Mouse (Mus musculus) CH12.LX (cell line): ENCODE measurements around the gene Rpl5. TPM values are rescaled to one million over a fixed set of nuclear protein-coding genes. Genes with fewer than 3 reads are reported as not detected.

Source experiments
- DNase-seq: peaks from one replicate; pipeline ENCODE4 v3.0.0-alpha.2; 2013; ENCODE audit errors: extremely low read depth
- H3K27ac ChIP-seq: 2 replicates; pipeline ENCODE4 v1.5.1; 2012; ENCODE audit warnings: low read depth, mild to moderate bottlenecking, control low read depth, moderate library complexity; ENCODE audit not compliant: insufficient read depth
- H3K27me3 ChIP-seq: replicated peaks from 2 replicates; pipeline ENCODE3; 2012; ENCODE audit warnings: inconsistent platforms
- H3K36me3 ChIP-seq, 2 experiments: replicated peaks in 1 of 2; 2 replicates each; pipeline versions ENCODE3 to v1.6.1; 2012; ENCODE audit warnings: inconsistent platforms in 1 of 2, low read length in 1 of 2, mild to moderate bottlenecking in 1 of 2, mixed read lengths in 1 of 2, moderate library complexity in 1 of 2; ENCODE audit not compliant: control insufficient read depth in 1 of 2, insufficient read depth in 1 of 2
- H3K4me1 ChIP-seq, 2 experiments: 2 replicates each; pipeline ENCODE4 v1.6.1; 2012; ENCODE audit warnings: inconsistent platforms in 1 of 2, moderate library complexity in 1 of 2; ENCODE audit not compliant: insufficient read depth in 2 of 2, control insufficient read depth in 1 of 2
- H3K4me2 ChIP-seq: 2 replicates; pipeline ENCODE4 v1.6.1; 2012; ENCODE audit warnings: low read depth, mild to moderate bottlenecking, control low read depth; ENCODE audit not compliant: poor library complexity, insufficient read depth, severe bottlenecking
- H3K4me3 ChIP-seq, 3 experiments: fragments of 150-350 bp in 1 of 3; sonication (generic) in 1 of 3; replicated peaks in 1 of 3; 2 replicates each; pipeline versions ENCODE3 to v1.5.1; 2011 to 2012; ENCODE audit warnings: low read depth in 2 of 3, low read length in 2 of 3, mild to moderate bottlenecking in 2 of 3, moderate library complexity in 2 of 3, control low read depth in 1 of 3, improper control_type of control experiment in 1 of 3, inconsistent platforms in 1 of 3, mixed read lengths in 1 of 3; ENCODE audit not compliant: poor library complexity in 1 of 3
- H3K79me2 ChIP-seq: replicated peaks from 2 replicates; pipeline ENCODE4 v1.6.1; 2012; ENCODE audit warnings: mild to moderate bottlenecking, moderate library complexity; ENCODE audit not compliant: control insufficient read depth, poor library complexity, insufficient read depth, severe bottlenecking; ENCODE audit errors: extremely low read depth
- H3K9ac ChIP-seq: 2 replicates; pipeline ENCODE4 v1.6.1; 2012; ENCODE audit warnings: low read depth, mild to moderate bottlenecking, control low read depth, moderate library complexity; ENCODE audit not compliant: insufficient read depth
- H3K9me3 ChIP-seq: replicated peaks from 2 replicates; pipeline ENCODE3; 2012; ENCODE audit warnings: low read length, inconsistent platforms, mixed read lengths
- BHLHE40 ChIP-seq: IDR thresholded peaks from 2 replicates; pipeline ENCODE4 v1.6.1; 2011; ENCODE audit warnings: mild to moderate bottlenecking, low read depth, low read length, improper control_type of control experiment
- CHD2 ChIP-seq: IDR thresholded peaks from 2 replicates; pipeline ENCODE4 v1.6.1; 2011; ENCODE audit warnings: low read length, improper control_type of control experiment
- E2F4 ChIP-seq: IDR thresholded peaks from 2 replicates; pipeline ENCODE4 v1.6.1; 2011; ENCODE audit warnings: low read depth, low read length, improper control_type of control experiment; ENCODE audit not compliant: insufficient replicate concordance
- EP300 ChIP-seq: IDR thresholded peaks from 2 replicates; pipeline ENCODE4 v1.6.1; 2011; ENCODE audit warnings: low read length, improper control_type of control experiment
- IRF4 ChIP-seq: IDR thresholded peaks from 2 replicates; pipeline ENCODE4 v1.6.1; 2014; ENCODE audit warnings: low read depth, mild to moderate bottlenecking, inconsistent platforms, low read length, improper control_type of control experiment
- JUND ChIP-seq: conservative IDR thresholded peaks from 2 replicates; pipeline ENCODE4 v1.6.1; 2011; ENCODE audit warnings: low read depth, low read length, improper control_type of control experiment
- MAX ChIP-seq: IDR thresholded peaks from 2 replicates; pipeline ENCODE4 v1.6.1; 2011; ENCODE audit warnings: low read length, improper control_type of control experiment
- MAZ ChIP-seq: IDR thresholded peaks from 2 replicates; pipeline ENCODE4 v1.6.1; 2012; ENCODE audit warnings: low read depth, mild to moderate bottlenecking, inconsistent platforms, low read length, improper control_type of control experiment, moderate library complexity
- MEF2A ChIP-seq: IDR thresholded peaks from 2 replicates; pipeline ENCODE4 v1.6.1; 2014; ENCODE audit warnings: low read depth, mild to moderate bottlenecking, inconsistent platforms, low read length, improper control_type of control experiment, borderline replicate concordance
- MXI1 ChIP-seq: IDR thresholded peaks from 2 replicates; pipeline ENCODE4 v1.6.1; 2011; ENCODE audit warnings: mild to moderate bottlenecking, low read depth, low read length, improper control_type of control experiment
- MYC ChIP-seq: IDR thresholded peaks from 2 replicates; pipeline ENCODE4 v1.6.1; 2011; ENCODE audit warnings: low read depth, mild to moderate bottlenecking, improper control_type of control experiment, low read length
- NELFE ChIP-seq: IDR thresholded peaks from 2 replicates; pipeline ENCODE4 v1.6.1; 2011; ENCODE audit warnings: low read depth, low read length, improper control_type of control experiment
- PAX5 ChIP-seq: IDR thresholded peaks from 2 replicates; pipeline ENCODE4 v1.6.1; 2012; ENCODE audit warnings: low read length, inconsistent platforms, mixed read lengths
- POLR2A ChIP-seq: IDR thresholded peaks from 2 replicates; pipeline ENCODE4 v1.6.1; 2011; ENCODE audit warnings: low read depth, mild to moderate bottlenecking, improper control_type of control experiment, low read length
- POLR2AphosphoS2 ChIP-seq: IDR thresholded peaks from 2 replicates; pipeline ENCODE4 v1.6.1; 2011; ENCODE audit warnings: low read depth, low read length, improper control_type of control experiment
- RCOR1 ChIP-seq: conservative IDR thresholded peaks from 2 replicates; pipeline ENCODE4 v1.6.1; 2012; ENCODE audit warnings: low read depth, mild to moderate bottlenecking, inconsistent platforms, low read length, improper control_type of control experiment
- SIN3A ChIP-seq: IDR thresholded peaks from 2 replicates; pipeline ENCODE4 v1.6.1; 2012; ENCODE audit warnings: low read length, improper control_type of control experiment, inconsistent platforms
- SMC3 ChIP-seq: IDR thresholded peaks from 2 replicates; pipeline ENCODE4 v1.6.1; 2011; ENCODE audit warnings: low read depth, low read length, improper control_type of control experiment
- TCF12 ChIP-seq: IDR thresholded peaks from 2 replicates; pipeline ENCODE4 v1.6.1; 2014; ENCODE audit warnings: low read depth, mild to moderate bottlenecking, inconsistent platforms, low read length, improper control_type of control experiment
- UBTF ChIP-seq: IDR thresholded peaks from 2 replicates; pipeline ENCODE4 v1.6.1; 2012; ENCODE audit warnings: low read depth, mild to moderate bottlenecking, inconsistent platforms, low read length, improper control_type of control experiment, moderate library complexity
- ZC3H11A ChIP-seq: IDR thresholded peaks from 2 replicates; pipeline ENCODE4 v1.6.1; 2012; ENCODE audit warnings: low read depth, mild to moderate bottlenecking, inconsistent platforms, low read length, improper control_type of control experiment
- ZKSCAN1 ChIP-seq: IDR thresholded peaks from 2 replicates; pipeline ENCODE4 v1.6.1; 2012; ENCODE audit warnings: low read depth, inconsistent platforms, low read length, improper control_type of control experiment, borderline replicate concordance
- ZMIZ1 ChIP-seq: IDR thresholded peaks from 2 replicates; pipeline ENCODE4 v1.6.1; 2012; ENCODE audit warnings: low read depth, mild to moderate bottlenecking, inconsistent platforms, low read length, improper control_type of control experiment
- dilution Hi-C: fragments of 300-500 bp; cut with MboI; formaldehyde crosslinking; loops from 2 replicates; pipeline ENCODE4 v1.14.3; 2020; ENCODE audit warnings: low sequenced_read_pairs; ENCODE audit not compliant: extremely low pct_unique_long_range_greater_than_20kb, extremely low pct_ligation_motif_present
- in situ Hi-C: fragments of 300-500 bp; cut with MboI; formaldehyde crosslinking; loops from 3 replicates; pipeline ENCODE4 v1.14.3; 2019; ENCODE audit warnings: low sequenced_read_pairs, low pct_ligation_motif_present, low pct_unique_long_range_greater_than_20kb, mixed read lengths
- polyA plus RNA-seq: library from polyadenylated mRNA; unstranded; fragments of >175 nt; gene quantifications from 2 replicates; pipeline ENCODE4 v1.2.1, GENCODE M21; 2012; ENCODE audit warnings: low read depth; ENCODE audit not compliant: insufficient read length
- total RNA-seq, 2 experiments: library from RNA; depleted of rRNA; stranded (reverse); fragments of 300-350 nt in 1 of 2; fragments of >200 nt in 1 of 2; gene quantifications; 2 replicates each; pipeline ENCODE4 v1.2.3; 2012 to 2014

Gene Rpl5
- total and polyA plus RNA-seq, 3 experiments, result 116 to 728 (median 368) TPM

- Histone ChIP-seq H3K27ac (no peak overlapping the region), H3K36me3 (no peaks in the 10 kb centered on the region), H3K9ac (no peak overlapping the region), H3K4me1 (peaks cover 0 to 9% of the 10 kb centered on the region in 2 experiments; a peak in 2 of 4 replicates), H3K27me3 (no peaks in the 10 kb centered on the region), H3K9me3 (peaks cover 5% of the 10 kb centered on the region), H3K4me2 (no peak overlapping the region), H3K4me3 (no peak overlapping the region), H3K79me2 (no peaks in the 10 kb centered on the region)
- no peak for DNase-seq
- in situ Hi-C loops (no loop called here), dilution Hi-C loops (no loop called here)
- TF ChIP-seq POLR2AphosphoS2 (no peak), SMC3 (no peak), EP300 (no peak), UBTF (no peak), ZC3H11A (no peak), NELFE (no peak), MAZ (no peak)
Observed at GRCm38 (mm10) chr5:107853807-107854206, 46.5 kb upstream of the Rpl5 start.

DNA sequence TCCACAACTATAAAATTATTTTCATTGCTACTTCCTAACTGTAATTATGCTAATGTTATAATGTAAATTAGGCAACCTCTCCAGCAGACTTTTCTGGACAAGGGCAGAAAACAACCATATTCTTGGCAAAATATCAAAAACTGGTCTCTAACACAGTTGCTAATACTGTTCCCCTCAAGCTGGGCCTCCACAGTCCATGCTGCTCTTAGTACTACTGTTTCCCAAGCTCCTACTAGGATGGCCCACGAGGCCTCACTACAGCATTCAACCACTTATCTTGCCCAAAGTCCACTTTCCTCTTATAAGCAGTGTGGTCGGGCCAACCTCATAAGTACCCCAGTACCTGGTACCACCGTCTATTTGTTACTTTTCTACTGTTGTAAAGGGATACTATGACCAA is 45.7 kb upstream of the Rpl5 start:
- Histone ChIP-seq H3K27me3 (no peaks in the 10 kb centered on the region), H3K36me3 (no peaks in the 10 kb centered on the region), H3K9me3 (peaks cover 5% of the 10 kb centered on the region), H3K4me2 (no peak overlapping the region), H3K4me3 (no peak overlapping the region), H3K79me2 (no peaks in the 10 kb centered on the region; the same call in 1 of the 2 replicates), H3K27ac (no peak overlapping the region), H3K9ac (no peak overlapping the region), H3K4me1 (peaks cover 0 to 9% of the 10 kb centered on the region in 2 experiments; a peak in 2 of 4 replicates)
- DNase-seq, result no peak
- in situ Hi-C loops, result no loop called here
- no peak for TF ChIP-seq MEF2A
- TF ChIP-seq RCOR1, result no peak
- TF ChIP-seq PAX5, result no peak
- TF ChIP-seq ZC3H11A, result no peak
- TF ChIP-seq IRF4, result no peak
- TF ChIP-seq NELFE, result no peak
- TF ChIP-seq MAX, result no peak
- TF ChIP-seq POLR2A, result no peak
- TF ChIP-seq ZKSCAN1, result no peak
- no peak for TF ChIP-seq BHLHE40
- TF ChIP-seq E2F4, result no peak
- TF ChIP-seq CHD2, result no peak
- TF ChIP-seq MYC, result no peak
- TF ChIP-seq TCF12, result no peak
- no peak for TF ChIP-seq JUND
- no peak for TF ChIP-seq EP300
- no peak for TF ChIP-seq MXI1
- no peak for TF ChIP-seq SIN3A
- no peak for TF ChIP-seq ZMIZ1
- TF ChIP-seq POLR2AphosphoS2, result no peak
- dilution Hi-C loops, result no loop called here
